Mouse (Mus musculus): ENCODE results near the gene Pagr1b.

DNA sequence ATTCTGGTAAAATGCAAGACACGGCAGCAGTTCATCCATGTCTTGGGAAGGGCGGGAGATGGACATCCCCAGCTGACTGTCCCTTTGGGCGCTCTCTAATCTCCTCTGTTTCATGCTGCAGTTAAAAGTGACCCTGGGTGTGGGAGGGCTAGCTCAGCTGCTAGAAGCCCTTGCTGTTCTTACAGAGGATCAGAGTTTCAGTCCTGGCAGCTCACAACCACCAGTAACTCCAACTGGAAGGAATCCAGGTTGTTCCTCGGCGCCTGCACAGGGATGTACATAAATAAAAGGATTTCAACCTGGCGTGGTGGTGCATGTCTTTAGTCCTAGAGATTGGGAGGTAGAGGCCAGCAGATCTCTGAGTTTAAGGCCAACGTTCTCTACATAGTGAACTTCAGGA lies 33.2 kb downstream of the Pagr1b start:
- TF ChIP-seq CTCF (IDR thresholded peaks at IDR 0.05; ENCODE audit: control insufficient read depth, insufficient read depth, insufficient replicate concordance, low read depth, low read length) (no peak), POLR2A (IDR thresholded peaks at IDR 0.05; ENCODE audit: control insufficient read depth, low read depth, low read length) (no peak)
